Mouse (Mus musculus): ENCODE data around the gene Ezr. TPM values are rescaled to one million over a fixed set of nuclear protein-coding genes. Genes with fewer than 3 reads are reported as not detected.

Ezr gene
- polyA plus RNA-seq, 1 experiment from 2014 or later = 46.9 TPM

- Histone ChIP-seq H3K9ac (replicated peaks; ENCODE audit: low read length) (no peak overlapping the region), H3K4me1 (ENCODE audit: control insufficient read depth, insufficient read depth, low read length) (no peaks in the 10 kb centered on the region), H3K27ac (replicated peaks; ENCODE audit: low read depth, low read length) (no peak overlapping the region), H3K27me3 (ENCODE audit: control insufficient read depth, insufficient read depth, low read length) (no peaks in the 10 kb centered on the region), H3K4me2 (ENCODE audit: low read depth, low read length) (no peak overlapping the region), H3K36me3 (replicated peaks; ENCODE audit: control insufficient read depth, insufficient read depth, low read depth, low read length) (no peaks in the 10 kb centered on the region), H3K9me3 (replicated peaks; ENCODE audit: control insufficient read depth, low read length) (no peaks in the 10 kb centered on the region), H3K4me3 (ENCODE audit: low read depth, low read length) (no peak overlapping the region)
- WGBS = 14% methylated on average over 3 of the region's 3 CpGs
- no peak for DNase-seq (ENCODE audit: low spot score)
- ATAC-seq (replicated peaks; ENCODE audit: insufficient number of reproducible peaks, low FRiP score, low TSS enrichment, low read depth) = no peak
These were observed 30.2 kb upstream of the Ezr start for GRCm38 (mm10) chr17:6812851-6813191.

- H3K9ac ChIP-seq (replicated peaks; ENCODE audit: low read length) = no peak overlapping the region
- H3K4me3 ChIP-seq (ENCODE audit: low read depth, low read length) = no peak overlapping the region
- ATAC-seq (replicated peaks; ENCODE audit: insufficient number of reproducible peaks, low FRiP score, low TSS enrichment, low read depth) (no peak), DNase-seq (ENCODE audit: low spot score) (no peak)
- no peaks in the 10 kb centered on the region for H3K36me3 ChIP-seq (replicated peaks; ENCODE audit: control insufficient read depth, insufficient read depth, low read depth, low read length)
- H3K9me3 ChIP-seq (replicated peaks; ENCODE audit: control insufficient read depth, low read length) = no peaks in the 10 kb centered on the region
- no peaks in the 10 kb centered on the region for H3K27me3 ChIP-seq (ENCODE audit: control insufficient read depth, insufficient read depth, low read length)
- no peak overlapping the region for H3K4me2 ChIP-seq (ENCODE audit: low read depth, low read length)
- WGBS = 54% methylated on average over 7 of the region's 7 CpGs
- no peak overlapping the region for H3K27ac ChIP-seq (replicated peaks; ENCODE audit: low read depth, low read length)
- no peaks in the 10 kb centered on the region for H3K4me1 ChIP-seq (ENCODE audit: control insufficient read depth, insufficient read depth, low read length)
These were observed 29.6 kb upstream of the Ezr start for GRCm38 (mm10) chr17:6811931-6812850.

- no peaks in the 10 kb centered on the region for H3K36me3 ChIP-seq (replicated peaks; ENCODE audit: control insufficient read depth, insufficient read depth, low read depth, low read length)
- no peaks in the 10 kb centered on the region for H3K27me3 ChIP-seq (ENCODE audit: control insufficient read depth, insufficient read depth, low read length)
- no peak overlapping the region for H3K4me2 ChIP-seq (ENCODE audit: low read depth, low read length)
- no peaks in the 10 kb centered on the region for H3K4me1 ChIP-seq (ENCODE audit: control insufficient read depth, insufficient read depth, low read length)
- ATAC-seq (replicated peaks; ENCODE audit: insufficient number of reproducible peaks, low FRiP score, low TSS enrichment, low read depth) (no peak), DNase-seq (ENCODE audit: low spot score) (no peak)
- H3K27ac ChIP-seq (replicated peaks; ENCODE audit: low read depth, low read length) = no peak overlapping the region
- WGBS = 83% methylated on average over 3 of the region's 3 CpGs
- H3K9me3 ChIP-seq (replicated peaks; ENCODE audit: control insufficient read depth, low read length) = no peaks in the 10 kb centered on the region
- no peak overlapping the region for H3K9ac ChIP-seq (replicated peaks; ENCODE audit: low read length)
- H3K4me3 ChIP-seq (ENCODE audit: low read depth, low read length) = no peak overlapping the region
These were observed 26.7 kb upstream of the Ezr start for GRCm38 (mm10) chr17:6809331-6809730.

- Histone ChIP-seq H3K27ac (replicated peaks; ENCODE audit: low read depth, low read length) (no peak overlapping the region), H3K27me3 (ENCODE audit: control insufficient read depth, insufficient read depth, low read length) (no peaks in the 10 kb centered on the region), H3K4me3 (ENCODE audit: low read depth, low read length) (no peak overlapping the region), H3K36me3 (replicated peaks; ENCODE audit: control insufficient read depth, insufficient read depth, low read depth, low read length) (no peaks in the 10 kb centered on the region), H3K9me3 (replicated peaks; ENCODE audit: control insufficient read depth, low read length) (no peaks in the 10 kb centered on the region), H3K9ac (replicated peaks; ENCODE audit: low read length) (no peak overlapping the region), H3K4me2 (ENCODE audit: low read depth, low read length) (no peak overlapping the region), H3K4me1 (ENCODE audit: control insufficient read depth, insufficient read depth, low read length) (no peaks in the 10 kb centered on the region)
- no peak for DNase-seq (ENCODE audit: low spot score)
- ATAC-seq (replicated peaks; ENCODE audit: insufficient number of reproducible peaks, low FRiP score, low TSS enrichment, low read depth) = no peak
- 84% methylated on average over 8 of the region's 8 CpGs for WGBS
These were observed 26.1 kb upstream of the Ezr start for GRCm38 (mm10) chr17:6808521-6809165.

GRCm38 (mm10) chr17:6807827-6808520 is 25.4 kb upstream of the Ezr start:
- no peak overlapping the region for H3K9ac ChIP-seq (replicated peaks; ENCODE audit: low read length)
- no peak overlapping the region for H3K4me2 ChIP-seq (ENCODE audit: low read depth, low read length)
- H3K36me3 ChIP-seq (replicated peaks; ENCODE audit: control insufficient read depth, insufficient read depth, low read depth, low read length) = no peaks in the 10 kb centered on the region
- WGBS = 86% methylated on average over 16 of the region's 16 CpGs
- no peaks in the 10 kb centered on the region for H3K9me3 ChIP-seq (replicated peaks; ENCODE audit: control insufficient read depth, low read length)
- H3K27ac ChIP-seq (replicated peaks; ENCODE audit: low read depth, low read length) = no peak overlapping the region
- no peak for ATAC-seq (replicated peaks; ENCODE audit: insufficient number of reproducible peaks, low FRiP score, low TSS enrichment, low read depth)
- H3K4me1 ChIP-seq (ENCODE audit: control insufficient read depth, insufficient read depth, low read length) = no peaks in the 10 kb centered on the region
- no peak overlapping the region for H3K4me3 ChIP-seq (ENCODE audit: low read depth, low read length)
- H3K27me3 ChIP-seq (ENCODE audit: control insufficient read depth, insufficient read depth, low read length) = no peaks in the 10 kb centered on the region
- DNase-seq (ENCODE audit: low spot score) = no peak

GRCm38 (mm10) chr17:6804853-6805543 is 22.4 kb upstream of the Ezr start:
- DNase-seq (ENCODE audit: low spot score) (no peak), ATAC-seq (replicated peaks; ENCODE audit: insufficient number of reproducible peaks, low FRiP score, low TSS enrichment, low read depth) (no peak)
- no peaks in the 10 kb centered on the region for H3K27me3 ChIP-seq (ENCODE audit: control insufficient read depth, insufficient read depth, low read length)
- H3K4me2 ChIP-seq (ENCODE audit: low read depth, low read length) = no peak overlapping the region
- no peak overlapping the region for H3K27ac ChIP-seq (replicated peaks; ENCODE audit: low read depth, low read length)
- no peak overlapping the region for H3K9ac ChIP-seq (replicated peaks; ENCODE audit: low read length)
- no peaks in the 10 kb centered on the region for H3K9me3 ChIP-seq (replicated peaks; ENCODE audit: control insufficient read depth, low read length)
- H3K4me1 ChIP-seq (ENCODE audit: control insufficient read depth, insufficient read depth, low read length) = no peaks in the 10 kb centered on the region
- no peaks in the 10 kb centered on the region for H3K36me3 ChIP-seq (replicated peaks; ENCODE audit: control insufficient read depth, insufficient read depth, low read depth, low read length)
- no peak overlapping the region for H3K4me3 ChIP-seq (ENCODE audit: low read depth, low read length)
- 80% methylated on average over 6 of the region's 6 CpGs for WGBS

GRCm38 (mm10) chr17:6804111-6804510 is 21.5 kb upstream of the Ezr start:
- H3K9me3 ChIP-seq (replicated peaks; ENCODE audit: control insufficient read depth, low read length) = no peaks in the 10 kb centered on the region

More at GRCm38 (mm10) chr17:6804111-6804510, 21.5 kb upstream of the Ezr start:
- ATAC-seq (replicated peaks; ENCODE audit: insufficient number of reproducible peaks, low FRiP score, low TSS enrichment, low read depth) (no peak), DNase-seq (ENCODE audit: low spot score) (no peak)
- no peak overlapping the region for H3K9ac ChIP-seq (replicated peaks; ENCODE audit: low read length)
- no peak overlapping the region for H3K4me3 ChIP-seq (ENCODE audit: low read depth, low read length)
- H3K4me2 ChIP-seq (ENCODE audit: low read depth, low read length) = no peak overlapping the region
- H3K36me3 ChIP-seq (replicated peaks; ENCODE audit: control insufficient read depth, insufficient read depth, low read depth, low read length) = no peaks in the 10 kb centered on the region
- no peaks in the 10 kb centered on the region for H3K27me3 ChIP-seq (ENCODE audit: control insufficient read depth, insufficient read depth, low read length)
- no peaks in the 10 kb centered on the region for H3K4me1 ChIP-seq (ENCODE audit: control insufficient read depth, insufficient read depth, low read length)
- WGBS = 83% methylated on average over 6 of the region's 6 CpGs
- no peak overlapping the region for H3K27ac ChIP-seq (replicated peaks; ENCODE audit: low read depth, low read length)

Data from embryonic facial prominence, embryonic 11.5 days (tissue).